Mouse (Mus musculus): ENCODE data around the gene Adal.
"Not testable (repeated sequence)": the region's sequence is repeated elsewhere in the genome, so short reads cannot be mapped to it uniquely, and the experiment has no call there.

The Adal gene

GRCm38 (mm10) chr2:121140018-121140882 lies at the start of gene Adal, which contains the start of gene Lcmt2:
TSS of gene Adal (plus strand) at chr2:121140428.
TSS of gene Lcmt2 (minus strand) at chr2:121140653.
- in situ Hi-C loops (cut with MboI; ENCODE audit: low pct_unique_long_range_greater_than_20kb in 1 of 2, low sequenced_read_pairs in 2 of 2, unreplicated experiment in 1 of 2): no loop called here

- in situ Hi-C loops (cut with MboI; ENCODE audit: low pct_unique_long_range_greater_than_20kb in 1 of 2, low sequenced_read_pairs in 2 of 2, unreplicated experiment in 1 of 2): no loop called here
Measured at GRCm38 (mm10) chr2:121102051-121102450, 38.2 kb upstream of the Adal start.

- in situ Hi-C loops (cut with MboI; ENCODE audit: low pct_unique_long_range_greater_than_20kb in 1 of 2, low sequenced_read_pairs in 2 of 2, unreplicated experiment in 1 of 2): no loop called here
Measured at GRCm38 (mm10) chr2:121105940-121106339, 34.3 kb upstream of the Adal start.

- in situ Hi-C loops (cut with MboI; ENCODE audit: low pct_unique_long_range_greater_than_20kb in 1 of 2, low sequenced_read_pairs in 2 of 2, unreplicated experiment in 1 of 2): no loop called here
Measured at GRCm38 (mm10) chr2:121109695-121110094, 30.5 kb upstream of the Adal start, which contains the start of gene Tgm7. TSS of gene Tgm7 (minus strand) at chr2:121109795.

GRCm38 (mm10) chr2:121115418-121115817 lies 24.8 kb upstream of the Adal start:
- in situ Hi-C loops (cut with MboI; ENCODE audit: low pct_unique_long_range_greater_than_20kb in 1 of 2, low sequenced_read_pairs in 2 of 2, unreplicated experiment in 1 of 2): no loop called here

GRCm38 (mm10) chr2:121119260-121119659 lies 21.0 kb upstream of the Adal start:
- in situ Hi-C loops (cut with MboI; ENCODE audit: low pct_unique_long_range_greater_than_20kb in 1 of 2, low sequenced_read_pairs in 2 of 2, unreplicated experiment in 1 of 2): no loop called here

- in situ Hi-C loops (cut with MboI; ENCODE audit: low pct_unique_long_range_greater_than_20kb in 1 of 2, low sequenced_read_pairs in 2 of 2, unreplicated experiment in 1 of 2): not testable (repeated sequence)
Measured at GRCm38 (mm10) chr2:121126302-121126701, 13.9 kb upstream of the Adal start.

GRCm38 (mm10) chr2:121127536-121127935 lies 12.7 kb upstream of the Adal start:
- in situ Hi-C loops (cut with MboI; ENCODE audit: low pct_unique_long_range_greater_than_20kb in 1 of 2, low sequenced_read_pairs in 2 of 2, unreplicated experiment in 1 of 2): no loop called here

- in situ Hi-C loops (cut with MboI; ENCODE audit: low pct_unique_long_range_greater_than_20kb in 1 of 2, low sequenced_read_pairs in 2 of 2, unreplicated experiment in 1 of 2): no loop called here
Measured at GRCm38 (mm10) chr2:121128865-121129620, 11.2 kb upstream of the Adal start.

- in situ Hi-C loops (cut with MboI; ENCODE audit: low pct_unique_long_range_greater_than_20kb in 1 of 2, low sequenced_read_pairs in 2 of 2, unreplicated experiment in 1 of 2): no loop called here
Measured at GRCm38 (mm10) chr2:121132822-121133221, 7.4 kb upstream of the Adal start.

GRCm38 (mm10) chr2:121137371-121137770 lies 2.9 kb upstream of the Adal start:
- in situ Hi-C loops (cut with MboI; ENCODE audit: low pct_unique_long_range_greater_than_20kb in 1 of 2, low sequenced_read_pairs in 2 of 2, unreplicated experiment in 1 of 2): no loop called here

GRCm38 (mm10) chr2:121139266-121140017 lies 786 bp upstream of the Adal start:
- in situ Hi-C loops (cut with MboI; ENCODE audit: low pct_unique_long_range_greater_than_20kb in 1 of 2, low sequenced_read_pairs in 2 of 2, unreplicated experiment in 1 of 2): no loop called here

- in situ Hi-C loops (cut with MboI; ENCODE audit: low pct_unique_long_range_greater_than_20kb in 1 of 2, low sequenced_read_pairs in 2 of 2, unreplicated experiment in 1 of 2): no loop called here
Measured at GRCm38 (mm10) chr2:121141216-121142035, 1.2 kb downstream of the Adal start.

- in situ Hi-C loops (cut with MboI; ENCODE audit: low pct_unique_long_range_greater_than_20kb in 1 of 2, low sequenced_read_pairs in 2 of 2, unreplicated experiment in 1 of 2): no loop called here
Measured at GRCm38 (mm10) chr2:121142415-121142814, 2.2 kb downstream of the Adal start.

- in situ Hi-C loops (cut with MboI; ENCODE audit: low pct_unique_long_range_greater_than_20kb in 1 of 2, low sequenced_read_pairs in 2 of 2, unreplicated experiment in 1 of 2): no loop called here
Measured at GRCm38 (mm10) chr2:121149679-121150078, 9.5 kb downstream of the Adal start.

GRCm38 (mm10) chr2:121153100-121153499 lies 12.9 kb downstream of the Adal start:
- in situ Hi-C loops (cut with MboI; ENCODE audit: low pct_unique_long_range_greater_than_20kb in 1 of 2, low sequenced_read_pairs in 2 of 2, unreplicated experiment in 1 of 2): no loop called here

- in situ Hi-C loops (cut with MboI; ENCODE audit: low pct_unique_long_range_greater_than_20kb in 1 of 2, low sequenced_read_pairs in 2 of 2, unreplicated experiment in 1 of 2): no loop called here
Measured at GRCm38 (mm10) chr2:121169173-121169572, 28.9 kb downstream of the Adal start.

- in situ Hi-C loops (cut with MboI; ENCODE audit: low pct_unique_long_range_greater_than_20kb in 1 of 2, low sequenced_read_pairs in 2 of 2, unreplicated experiment in 1 of 2): loop anchor here in 1 of 2 experiments (10.0 kb wide), 1 partner anchor 235 kb away; no protein-coding TSS in a partner anchor
Measured at GRCm38 (mm10) chr2:121169902-121170301, 29.7 kb downstream of the Adal start.
